Mouse (Mus musculus): Measurements from ENCODE around the gene Sh3gl2. TPM values are rescaled to one million over a fixed set of nuclear protein-coding genes. Genes with fewer than 3 reads are reported as not detected.

The Sh3gl2 gene
- 1.4 TPM in 1 of 2 replicates, not detected in the other for total RNA-seq (2017)

DNA sequence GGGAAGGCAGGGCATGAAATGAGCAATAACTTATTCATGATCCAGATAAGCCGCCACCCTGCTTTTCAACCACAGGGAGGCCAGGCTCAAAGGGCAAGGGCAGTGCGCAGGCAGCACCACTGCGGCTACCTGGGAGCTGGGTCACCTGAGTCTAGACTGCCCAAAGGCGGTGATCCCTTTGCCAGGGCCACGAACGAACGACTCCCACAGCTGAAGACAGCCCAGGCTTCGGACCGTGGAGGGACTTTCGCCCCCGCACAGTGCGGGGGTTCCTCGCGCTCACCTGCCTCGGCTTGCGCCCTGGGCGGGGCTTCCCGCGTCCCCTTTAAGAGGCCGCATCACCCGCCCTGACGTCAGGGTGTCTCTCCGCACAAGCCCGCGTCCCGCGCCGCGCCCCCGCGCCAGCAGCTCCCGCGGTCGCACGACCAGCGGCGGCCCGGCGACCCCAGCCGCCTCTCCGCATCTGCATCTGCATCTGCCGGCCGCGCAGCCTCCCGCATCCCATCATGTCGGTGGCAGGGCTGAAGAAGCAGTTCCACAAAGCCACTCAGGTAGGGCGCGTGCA is at the start of gene Sh3gl2:
Gene Sh3gl2, plus strand, starts transcription at position 56 of the 565 bp plus-strand sequence.
- 0 out of 4 replicates have a peak, but pooled peaks have one; percentile 9 to 23 for ATAC-seq (replicated peaks in 1 of 2; ENCODE audit: insufficient read depth in 1 of 2, low FRiP score in 2 of 2, low TSS enrichment in 1 of 2, low read depth in 1 of 2, poor library complexity in 2 of 2, severe bottlenecking in 2 of 2)

DNA sequence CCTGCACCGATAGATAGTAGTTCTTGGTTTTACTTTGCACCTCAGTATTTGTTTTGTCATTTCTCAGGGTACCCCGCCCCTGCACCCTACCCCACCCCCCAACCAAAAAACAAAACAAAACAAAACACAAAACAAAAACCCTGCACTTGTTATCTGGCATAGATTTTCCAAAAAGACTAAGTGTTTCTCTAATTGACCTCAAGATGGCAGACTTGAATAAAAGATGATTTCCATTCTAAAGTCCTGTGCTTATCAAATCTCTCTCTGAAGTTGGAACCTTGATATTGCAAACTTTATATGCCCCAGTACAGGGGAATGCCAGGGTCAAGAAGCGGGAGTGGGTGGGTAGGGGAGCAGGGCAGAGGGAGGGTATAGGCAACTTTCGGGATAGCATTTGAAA is 43.8 kb upstream of the Sh3gl2 start:
- ATAC-seq (replicated peaks in 1 of 2; ENCODE audit: insufficient read depth in 1 of 2, low FRiP score in 2 of 2, low TSS enrichment in 1 of 2, low read depth in 1 of 2, poor library complexity in 2 of 2, severe bottlenecking in 2 of 2) = no peak

DNA sequence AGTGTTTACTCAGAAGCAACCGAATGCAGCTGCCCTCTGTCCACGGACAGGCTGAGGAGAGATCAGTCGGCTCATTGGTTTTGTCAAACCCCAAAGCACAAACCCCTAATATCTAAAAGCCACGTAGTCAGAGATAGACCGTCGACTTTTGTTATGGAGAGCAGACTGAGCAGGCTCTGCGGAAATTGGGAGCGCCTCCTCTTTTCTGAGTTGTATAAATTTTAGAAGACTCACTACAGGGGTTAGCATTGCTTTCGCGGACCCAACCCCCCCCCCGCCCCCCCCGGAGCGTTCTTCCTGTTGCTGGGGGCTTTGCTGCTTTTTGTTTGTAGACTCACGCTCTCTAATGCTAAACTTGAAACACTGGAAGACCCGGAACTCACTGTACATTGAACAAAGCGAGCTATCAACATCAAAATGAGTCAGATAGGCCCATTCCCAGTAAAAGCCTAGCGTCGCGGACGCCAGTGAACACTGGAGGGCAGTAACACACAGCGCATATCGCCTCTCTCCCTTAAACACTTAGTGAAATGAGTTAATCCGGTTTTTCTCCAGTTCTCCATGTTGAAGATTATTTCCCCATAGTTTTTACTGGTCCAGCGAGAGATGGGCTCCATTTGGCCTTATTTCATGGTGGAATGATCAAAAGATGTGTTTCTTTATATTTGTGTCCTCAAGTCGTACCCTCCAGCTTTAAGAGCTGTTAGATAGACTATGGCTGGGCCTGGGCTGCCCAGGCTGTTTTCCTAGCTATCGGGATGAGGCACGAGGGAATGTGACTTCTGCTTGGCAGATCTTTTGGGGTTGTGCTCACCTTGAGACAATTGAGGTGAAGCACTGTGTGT is 42.2 kb upstream of the Sh3gl2 start:
- ATAC-seq (replicated peaks in 1 of 2; ENCODE audit: insufficient read depth in 1 of 2, low FRiP score in 2 of 2, low TSS enrichment in 1 of 2, low read depth in 1 of 2, poor library complexity in 2 of 2, severe bottlenecking in 2 of 2) = no peak; a peak in 1 of 4 replicates

DNA sequence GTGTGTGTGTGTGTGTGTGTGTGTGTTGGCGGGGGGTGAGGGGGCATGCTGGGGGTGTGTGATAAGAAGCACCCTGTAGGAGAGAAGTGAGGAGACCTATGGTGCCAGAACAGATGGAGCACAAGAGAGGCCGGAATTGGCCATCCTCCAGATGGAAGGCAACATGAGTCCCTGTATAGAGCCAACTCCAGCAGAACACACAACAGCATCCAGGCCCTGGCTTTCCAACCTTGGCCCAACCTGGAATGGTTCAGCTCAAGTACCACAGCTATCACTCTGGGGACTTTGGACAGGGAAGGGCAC is 41.7 kb upstream of the Sh3gl2 start:
- no peak for ATAC-seq (replicated peaks in 1 of 2; ENCODE audit: insufficient read depth in 1 of 2, low FRiP score in 2 of 2, low TSS enrichment in 1 of 2, low read depth in 1 of 2, poor library complexity in 2 of 2, severe bottlenecking in 2 of 2)

DNA sequence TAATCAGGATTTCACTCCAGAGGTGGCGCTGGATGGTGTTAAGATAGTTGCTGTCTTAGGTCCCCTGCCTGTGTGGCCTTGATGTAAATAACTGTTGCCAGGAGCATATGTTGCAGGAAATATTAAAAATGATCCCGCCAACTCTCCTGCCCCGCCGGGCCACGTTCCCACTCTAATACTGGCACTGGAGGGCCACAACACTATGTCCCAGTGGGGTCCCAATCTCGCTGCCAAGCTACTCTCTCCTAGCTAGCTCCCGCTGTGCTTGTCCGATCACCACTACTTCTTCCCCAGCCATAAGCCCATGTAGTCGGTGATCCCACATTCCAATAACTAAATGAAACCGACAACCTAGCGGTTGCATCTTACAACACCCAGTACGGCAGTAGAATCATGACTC is 36.9 kb upstream of the Sh3gl2 start:
- ATAC-seq (replicated peaks in 1 of 2; ENCODE audit: insufficient read depth in 1 of 2, low FRiP score in 2 of 2, low TSS enrichment in 1 of 2, low read depth in 1 of 2, poor library complexity in 2 of 2, severe bottlenecking in 2 of 2) = no peak

DNA sequence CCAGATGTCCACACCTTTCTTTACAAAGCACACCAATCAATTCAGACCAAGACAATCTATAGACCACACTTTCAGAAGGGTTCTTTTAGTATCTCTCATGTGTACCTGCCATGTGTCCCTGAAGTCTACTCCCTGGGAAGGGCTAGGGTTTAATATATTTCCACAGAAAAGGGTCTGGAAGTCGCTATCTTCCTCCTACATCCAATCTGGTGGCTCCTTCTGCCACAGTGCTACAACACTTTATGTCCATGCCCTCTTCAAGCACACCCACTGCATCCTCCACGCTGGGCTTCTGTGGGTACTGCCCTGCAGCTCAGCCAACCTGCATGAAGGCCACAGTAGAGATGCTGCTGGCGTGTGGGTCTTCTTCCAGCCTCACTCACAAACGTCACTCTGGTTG is 29.5 kb upstream of the Sh3gl2 start:
- no peak for ATAC-seq (replicated peaks in 1 of 2; ENCODE audit: insufficient read depth in 1 of 2, low FRiP score in 2 of 2, low TSS enrichment in 1 of 2, low read depth in 1 of 2, poor library complexity in 2 of 2, severe bottlenecking in 2 of 2)

DNA sequence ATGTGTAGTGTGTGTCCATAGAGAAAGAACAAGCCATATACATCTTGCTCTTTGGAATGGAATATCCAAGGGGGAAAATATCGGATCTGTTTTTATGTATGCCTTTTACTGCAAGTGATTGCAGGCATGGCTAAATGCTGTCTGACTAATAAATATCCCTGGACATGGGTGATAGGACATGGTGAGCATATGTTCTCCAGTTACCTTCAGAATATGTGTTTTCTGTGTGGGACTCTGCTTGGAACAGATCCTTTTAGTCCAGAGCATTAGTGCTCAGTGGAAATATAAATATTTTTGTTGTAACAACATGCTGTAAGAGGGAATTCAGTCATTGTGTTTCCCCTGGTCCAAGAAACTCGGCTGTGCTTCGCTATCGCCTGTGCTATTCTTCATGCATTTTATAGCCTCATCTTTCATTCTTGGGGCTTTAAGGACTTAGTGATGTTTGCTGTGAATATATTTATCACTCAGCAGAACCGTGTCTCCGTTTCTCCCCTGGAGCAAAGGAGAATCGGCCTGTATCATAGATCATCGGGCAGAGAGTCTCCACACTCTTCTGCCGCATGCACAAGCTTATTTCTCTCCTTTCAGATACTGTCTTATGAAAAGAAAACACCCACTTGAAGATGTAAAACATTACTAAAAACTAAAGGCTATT is 26.4 kb upstream of the Sh3gl2 start:
- ATAC-seq (replicated peaks in 1 of 2; ENCODE audit: insufficient read depth in 1 of 2, low FRiP score in 2 of 2, low TSS enrichment in 1 of 2, low read depth in 1 of 2, poor library complexity in 2 of 2, severe bottlenecking in 2 of 2) = no peak

DNA sequence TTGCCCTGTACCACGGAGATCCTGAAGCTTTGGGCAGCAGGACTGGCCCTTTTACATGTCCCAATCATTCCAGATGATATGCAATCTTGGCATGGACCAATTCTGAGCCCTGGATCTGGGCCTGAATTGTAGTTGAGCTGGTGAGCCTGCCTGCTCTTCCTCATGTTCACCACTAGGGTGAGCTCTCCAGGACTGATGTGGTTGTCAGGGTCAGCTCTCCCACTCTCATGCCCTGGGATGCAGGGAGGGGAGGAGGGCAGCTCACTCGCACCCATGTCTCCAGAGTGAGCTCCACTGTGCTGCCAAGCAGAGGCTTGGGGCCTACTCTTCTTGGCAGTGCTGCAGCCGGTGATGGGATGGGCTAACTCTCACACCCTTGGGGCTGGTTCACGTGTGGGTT is 18.9 kb upstream of the Sh3gl2 start:
- 0 out of 4 replicates have a peak, but pooled peaks of 1 of the 2 experiments have one; percentile 12 for ATAC-seq (replicated peaks in 1 of 2; ENCODE audit: insufficient read depth in 1 of 2, low FRiP score in 2 of 2, low TSS enrichment in 1 of 2, low read depth in 1 of 2, poor library complexity in 2 of 2, severe bottlenecking in 2 of 2)

DNA sequence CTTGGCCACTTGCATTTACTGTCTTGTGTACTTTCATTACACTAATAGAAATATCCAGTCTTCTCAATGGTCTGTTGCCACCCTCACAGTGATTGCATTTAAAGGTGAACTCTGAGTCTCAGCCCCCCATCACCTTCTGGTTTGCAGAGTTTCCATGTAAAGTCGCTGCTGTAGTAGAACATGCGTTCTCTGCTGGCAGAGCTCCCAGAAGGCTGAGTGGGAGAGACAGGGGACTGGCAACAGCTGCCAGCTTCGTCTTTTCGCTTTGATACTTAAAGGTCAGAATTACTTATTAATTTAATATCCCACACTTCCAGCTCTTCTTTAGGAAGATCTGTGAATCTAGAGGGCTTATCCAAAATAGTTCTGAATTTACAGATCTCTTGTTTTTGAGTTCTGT is 8.7 kb upstream of the Sh3gl2 start:
- ATAC-seq (replicated peaks in 1 of 2; ENCODE audit: insufficient read depth in 1 of 2, low FRiP score in 2 of 2, low TSS enrichment in 1 of 2, low read depth in 1 of 2, poor library complexity in 2 of 2, severe bottlenecking in 2 of 2) = no peak

DNA sequence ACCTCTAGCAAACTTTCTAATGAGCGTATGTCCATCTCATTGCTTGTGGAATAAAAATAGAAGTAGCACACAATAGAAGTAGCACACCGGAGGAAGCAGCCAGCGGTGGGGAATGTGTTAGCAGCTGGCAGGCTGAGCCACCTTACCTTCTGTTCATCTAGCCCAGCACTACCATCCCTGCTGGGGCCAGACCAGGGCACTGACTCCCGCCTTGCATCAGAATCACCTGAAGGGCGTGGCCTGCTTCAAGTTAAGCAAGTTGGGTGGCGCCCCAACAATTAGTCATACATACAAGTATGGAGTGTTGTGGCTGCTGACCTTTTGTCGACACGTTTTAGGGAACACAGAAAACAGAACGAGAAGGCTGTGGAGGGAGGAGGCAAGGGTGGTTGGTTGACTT is 6.5 kb upstream of the Sh3gl2 start:
- no peak for ATAC-seq (replicated peaks in 1 of 2; ENCODE audit: insufficient read depth in 1 of 2, low FRiP score in 2 of 2, low TSS enrichment in 1 of 2, low read depth in 1 of 2, poor library complexity in 2 of 2, severe bottlenecking in 2 of 2)

DNA sequence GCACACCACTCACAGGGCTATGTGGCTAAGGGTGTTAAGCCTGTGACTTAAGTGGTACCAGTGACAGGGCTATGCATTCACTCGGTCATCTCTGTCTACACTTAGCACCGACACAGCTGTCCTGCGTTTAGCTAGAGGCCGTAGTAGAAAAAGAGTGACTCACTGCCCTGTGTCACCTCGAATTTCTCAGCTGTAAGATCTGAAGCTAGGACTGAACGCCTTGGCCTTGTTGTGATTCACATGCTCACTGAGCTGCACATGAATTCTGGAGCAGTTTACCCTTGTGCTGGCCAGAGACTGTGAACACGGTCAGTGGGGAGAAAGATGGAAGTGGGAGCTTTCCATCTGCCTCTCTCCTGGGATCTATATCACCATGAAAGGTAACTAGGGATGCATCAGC is 2.3 kb upstream of the Sh3gl2 start:
- no peak for ATAC-seq (replicated peaks in 1 of 2; ENCODE audit: insufficient read depth in 1 of 2, low FRiP score in 2 of 2, low TSS enrichment in 1 of 2, low read depth in 1 of 2, poor library complexity in 2 of 2, severe bottlenecking in 2 of 2)

DNA sequence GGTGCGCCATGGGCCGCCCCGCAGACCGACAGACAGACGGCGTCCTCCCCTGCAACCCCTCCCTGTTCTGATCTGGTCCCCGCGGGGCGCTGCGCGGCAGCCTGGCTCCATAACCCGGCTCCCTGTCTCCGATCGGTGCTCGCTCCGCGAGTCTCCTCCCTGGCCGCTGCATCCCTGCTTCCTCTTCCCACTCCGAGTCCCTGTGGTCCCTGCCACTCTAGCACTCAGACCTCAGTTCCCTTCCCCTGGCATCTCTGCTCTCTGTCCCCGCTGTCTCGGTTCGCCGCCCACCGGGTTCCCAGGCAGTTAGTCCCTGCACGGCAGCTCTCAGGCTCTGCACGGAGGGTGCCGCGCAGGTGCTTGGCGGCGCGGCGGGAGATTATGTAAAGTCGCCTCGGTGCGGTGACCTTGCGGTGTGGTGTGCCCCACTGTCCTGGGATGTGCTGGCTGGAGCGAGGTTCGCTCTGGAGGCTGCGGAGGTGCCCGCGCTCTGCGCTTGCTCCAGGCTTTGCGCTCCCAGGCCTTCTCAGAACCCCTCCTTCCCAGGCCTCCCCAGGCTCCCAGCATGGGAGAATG is 798 bp downstream of the Sh3gl2 start:
- peak; percentile 28 to 30; a peak in 2 of 4 replicates for ATAC-seq (replicated peaks in 1 of 2; ENCODE audit: insufficient read depth in 1 of 2, low FRiP score in 2 of 2, low TSS enrichment in 1 of 2, low read depth in 1 of 2, poor library complexity in 2 of 2, severe bottlenecking in 2 of 2)

DNA sequence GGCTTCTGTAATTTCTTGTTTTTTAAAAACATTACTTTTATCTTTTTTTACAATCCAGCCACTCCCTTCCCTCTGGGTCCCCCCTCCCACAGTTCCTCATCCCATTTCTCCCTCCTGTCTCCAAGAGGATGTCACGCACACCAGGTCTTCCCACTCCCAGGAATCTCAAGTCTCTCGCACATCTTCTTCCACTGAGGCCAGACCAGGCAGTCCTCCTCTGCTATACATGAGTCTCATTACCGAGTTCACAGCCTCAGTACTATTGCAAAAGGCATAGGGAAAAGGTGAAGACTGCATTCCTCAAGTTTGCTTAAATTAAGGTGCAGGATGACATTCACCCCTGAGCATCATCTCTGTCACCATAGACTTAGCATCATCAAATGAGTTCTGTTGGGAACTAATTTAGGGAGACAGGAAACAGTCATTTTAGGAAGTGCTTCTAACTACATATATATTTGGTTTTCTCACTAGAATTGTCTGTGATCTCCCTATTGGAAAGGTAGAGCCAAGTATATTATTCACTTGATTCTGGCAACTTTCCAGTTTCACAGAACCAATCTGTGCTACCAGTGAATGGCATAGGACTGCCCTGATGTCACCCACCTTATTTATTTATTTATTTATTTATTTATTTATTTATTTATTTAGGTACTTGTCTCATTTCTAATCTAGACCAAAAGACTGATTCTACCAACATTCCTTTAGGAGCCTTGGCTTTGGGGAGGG is 1.9 kb downstream of the Sh3gl2 start:
- ATAC-seq (replicated peaks in 1 of 2; ENCODE audit: insufficient read depth in 1 of 2, low FRiP score in 2 of 2, low TSS enrichment in 1 of 2, low read depth in 1 of 2, poor library complexity in 2 of 2, severe bottlenecking in 2 of 2) = no peak

DNA sequence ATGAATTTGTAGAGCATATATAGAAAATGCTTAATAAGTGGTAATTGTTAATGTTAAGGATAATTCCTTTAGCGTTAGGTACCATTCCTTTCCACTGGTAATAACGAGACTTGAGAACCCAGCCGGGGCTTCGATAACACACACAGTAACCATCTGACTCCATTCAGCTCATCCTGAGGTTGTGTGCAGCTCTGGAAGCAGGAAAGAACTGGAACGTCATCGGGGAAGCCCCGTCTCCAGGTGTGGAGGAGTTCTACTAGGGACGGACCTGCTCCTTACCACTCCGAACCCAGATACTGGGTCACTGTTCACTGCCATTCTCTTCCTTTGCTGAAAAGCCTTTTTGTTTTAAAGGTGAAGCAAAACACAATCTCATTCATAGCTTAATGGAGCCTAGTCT is 2.6 kb downstream of the Sh3gl2 start:
- ATAC-seq (replicated peaks in 1 of 2; ENCODE audit: insufficient read depth in 1 of 2, low FRiP score in 2 of 2, low TSS enrichment in 1 of 2, low read depth in 1 of 2, poor library complexity in 2 of 2, severe bottlenecking in 2 of 2) = no peak

DNA sequence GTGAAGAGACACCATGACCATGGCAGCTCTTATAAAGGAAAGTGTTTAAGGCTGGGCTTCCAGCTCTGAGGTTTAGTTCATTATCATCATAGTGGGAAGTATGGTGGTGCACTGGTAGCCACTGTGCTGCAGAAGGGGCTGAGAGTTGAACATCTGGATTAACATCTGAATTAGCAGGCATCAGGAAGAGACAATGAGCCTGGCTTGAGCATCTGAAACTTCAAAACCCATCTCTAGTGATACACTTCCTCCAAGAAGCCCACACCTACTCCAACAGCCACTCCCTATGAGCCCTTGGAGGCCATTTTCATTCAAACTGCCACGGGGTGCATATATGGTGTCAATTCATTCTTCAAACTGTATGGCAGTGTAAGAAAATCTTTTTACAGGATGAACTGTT is 3.6 kb downstream of the Sh3gl2 start:
- ATAC-seq (replicated peaks in 1 of 2; ENCODE audit: insufficient read depth in 1 of 2, low FRiP score in 2 of 2, low TSS enrichment in 1 of 2, low read depth in 1 of 2, poor library complexity in 2 of 2, severe bottlenecking in 2 of 2) = no peak

DNA sequence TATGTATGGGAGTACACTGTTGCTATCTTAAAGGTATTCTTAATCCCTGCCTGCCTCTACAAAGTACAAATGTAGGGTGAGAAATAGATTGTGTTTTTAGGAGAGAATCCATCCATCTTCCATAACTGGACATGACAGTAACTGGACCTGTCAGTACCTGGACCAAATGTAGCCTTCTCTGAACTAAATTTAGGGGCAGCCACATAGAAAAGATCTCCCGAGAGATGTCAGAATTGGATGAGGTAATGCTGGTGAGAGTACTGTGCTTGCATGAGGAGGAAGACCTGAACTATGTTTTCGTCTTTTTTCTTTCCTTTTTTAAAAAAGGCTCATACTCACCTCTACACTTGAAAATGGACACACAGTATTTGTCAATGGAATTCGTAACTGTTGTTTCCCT is 6.0 kb downstream of the Sh3gl2 start:
- no peak for ATAC-seq (replicated peaks in 1 of 2; ENCODE audit: insufficient read depth in 1 of 2, low FRiP score in 2 of 2, low TSS enrichment in 1 of 2, low read depth in 1 of 2, poor library complexity in 2 of 2, severe bottlenecking in 2 of 2)

DNA sequence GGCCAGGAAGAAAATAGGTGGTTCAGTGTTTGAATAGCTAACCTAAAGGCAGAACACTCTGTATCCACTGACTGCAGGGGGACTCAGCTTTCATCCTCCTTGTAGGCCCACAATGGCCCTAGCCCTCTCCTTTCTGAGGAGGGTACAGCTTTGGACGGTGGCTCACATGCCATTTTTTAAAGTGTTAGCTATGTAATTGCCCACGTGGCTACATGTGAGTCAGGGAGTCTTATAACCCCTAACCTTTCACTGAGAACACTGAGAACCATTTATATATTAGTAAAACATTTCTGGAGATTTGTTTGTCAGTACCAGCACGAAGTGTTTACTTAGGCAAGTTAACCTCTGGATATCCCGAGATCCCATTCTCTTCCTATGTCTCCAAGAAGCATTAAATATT is 12.1 kb downstream of the Sh3gl2 start:
- ATAC-seq (replicated peaks in 1 of 2; ENCODE audit: insufficient read depth in 1 of 2, low FRiP score in 2 of 2, low TSS enrichment in 1 of 2, low read depth in 1 of 2, poor library complexity in 2 of 2, severe bottlenecking in 2 of 2) = no peak

DNA sequence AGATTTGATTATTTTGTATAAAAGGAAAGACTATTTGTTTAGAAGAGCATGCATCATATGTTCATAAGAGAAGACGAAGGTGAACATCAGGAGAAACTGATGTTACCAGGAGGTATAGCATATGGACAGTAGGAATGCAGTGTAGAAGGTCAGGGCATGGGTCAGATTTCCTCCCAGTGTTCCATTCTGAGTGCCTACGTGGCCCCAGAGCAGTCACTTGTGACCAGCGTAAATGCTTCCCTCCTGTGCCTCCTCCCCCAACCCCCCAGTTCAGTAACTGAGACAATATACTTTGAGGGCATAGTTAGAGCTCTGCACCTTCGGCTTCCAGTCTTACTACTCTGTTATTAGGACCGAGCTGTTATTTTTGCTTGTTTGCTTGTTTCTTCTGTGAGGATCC is 17.8 kb downstream of the Sh3gl2 start:
- ATAC-seq (replicated peaks in 1 of 2; ENCODE audit: insufficient read depth in 1 of 2, low FRiP score in 2 of 2, low TSS enrichment in 1 of 2, low read depth in 1 of 2, poor library complexity in 2 of 2, severe bottlenecking in 2 of 2) = no peak

All from hematopoietic stem cell, adult 5-6 weeks (primary cell).